In the genomic region with DNA sequence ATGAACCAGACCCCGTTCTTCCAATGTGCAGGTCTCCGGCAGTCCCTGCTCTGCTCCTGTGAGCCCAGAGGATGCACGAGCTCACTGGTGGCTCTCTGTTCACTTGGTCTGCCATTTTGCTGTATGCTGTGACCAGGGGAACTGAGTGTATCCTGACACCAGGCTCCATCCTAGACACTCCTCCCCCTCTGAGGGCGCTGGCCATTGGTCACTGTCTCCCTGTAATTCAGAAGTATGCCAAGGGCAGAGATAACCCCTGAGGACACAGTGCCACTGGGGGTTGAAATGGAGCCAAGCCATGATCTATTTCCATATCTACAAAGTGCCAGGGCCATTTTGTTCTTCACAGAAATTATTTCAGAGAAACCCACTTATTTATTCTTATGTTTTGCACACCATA, we compare ENCODE assay signal across 25 mouse cellular contexts.
DNase-seq lines count a peak whose midpoint lies in the region; ATAC-seq lines count a peak whose summit lies in the region.
"Had no signal": no experiment of that assay in that cellular context is flagged by ENCODE, and none has a peak within 500 bp of the region (broad histone marks: within the 10 kb centered on the region; RNA-seq: fewer than 3 reads in every experiment).

No protein-coding gene starts in this region.

- H3K36me3 ChIP-seq in kidney, embryonic 16.5 days (ENCODE audit: insufficient read depth, low read length): no peaks in the 10 kb centered on the region
- H3K36me3 ChIP-seq: limb, embryonic 13.5 days; liver, embryonic 12.5 days; neural tube, embryonic 13.5 days had no signal

- peaks cover 17% of the 10 kb centered on the region; the same call in 1 of the 2 replicates for H3K27me3 ChIP-seq in kidney, embryonic 16.5 days (ENCODE audit: insufficient read depth, low read length)

- DNase-seq in embryo, embryonic 9.5 days (ENCODE audit: extremely low spot score): peak; percentile 10
- no peak for DNase-seq in embryo, embryonic 11 days
- no peak for DNase-seq in kidney, postnatal 14 days
- DNase-seq in adrenal gland, postnatal 25 days: peak; percentile 27
- DNase-seq in MN1 (ENCODE audit: low spot score): no peak
- DNase-seq in left cerebral cortex, postnatal 4 days: no peak
- DNase-seq: cerebellum, adult 9-10 months; gastrocnemius, adult 2 months; kidney, adult 18-20 months; lung, adult 18-20 months; lung, postnatal 36 days; right cerebral cortex, adult 18-20 months; right cerebral cortex, postnatal 4 days; thymus, postnatal 25 days had no signal

- no peak overlapping the region for H3K9ac ChIP-seq in kidney, embryonic 16.5 days (replicated peaks; ENCODE audit: low read length)
- H3K9ac ChIP-seq: hindbrain, embryonic 14.5 days; limb, embryonic 13.5 days; liver, embryonic 12.5 days; neural tube, embryonic 13.5 days had no signal

- WGBS in kidney, embryonic 16.5 days: 35% methylated on average over 4 of the region's 4 CpGs

- peaks cover 12% of the 10 kb centered on the region for H3K4me1 ChIP-seq in kidney, embryonic 16.5 days (ENCODE audit: insufficient read depth, low read length)
- H3K4me1 ChIP-seq: liver, embryonic 12.5 days had no signal

- H3K4me2 ChIP-seq in kidney, embryonic 16.5 days (replicated peaks; ENCODE audit: low read depth, low read length): no peak overlapping the region
- H3K4me2 ChIP-seq: heart, embryonic 11.5 days; liver, embryonic 12.5 days had no signal

- 0 out of 2 replicates have a peak, but pooled peaks have one; percentile 39 for ATAC-seq in kidney, embryonic 16.5 days (ENCODE audit: low FRiP score, low TSS enrichment)
- ATAC-seq: forebrain, embryonic 14.5 days; inflammation-experienced regulatory T-cells, adult 6 months; liver, embryonic 12.5 days; midbrain, embryonic 16.5 days had no signal

- intact Hi-C loops in left cerebral cortex, postnatal 4 days (cut with DNase I): no loop called here

- no peak overlapping the region for H3K4me3 ChIP-seq in kidney, embryonic 16.5 days (ENCODE audit: low read length)
- H3K4me3 ChIP-seq: gastrocnemius, adult 2 months; limb, embryonic 13.5 days; liver, embryonic 12.5 days; myocyte; neural tube, embryonic 13.5 days had no signal

- no peak overlapping the region for H3K27ac ChIP-seq in kidney, embryonic 16.5 days (ENCODE audit: low read length)
- H3K27ac ChIP-seq: gastrocnemius, adult 2 months; kidney, postnatal 0 days; limb, embryonic 13.5 days; liver, embryonic 12.5 days; neural tube, embryonic 13.5 days had no signal

- H3K9me3 ChIP-seq in kidney, embryonic 16.5 days (ENCODE audit: low read length): no peaks in the 10 kb centered on the region
- H3K9me3 ChIP-seq: limb, embryonic 13.5 days; liver, embryonic 12.5 days; neural tube, embryonic 13.5 days had no signal

Comparison
In these comparisons a context has a peak if more than half of its experiments do, and no peak if none do; other contexts are left out.
1. DNase-seq: peak in embryo, embryonic 9.5 days (single experiment) and adrenal gland, postnatal 25 days (single experiment); none in embryo, embryonic 11 days (single experiment), kidney, postnatal 14 days (single experiment), MN1 (single experiment) and left cerebral cortex, postnatal 4 days (single experiment).